Mouse (Mus musculus) heart, adult 2 months (tissue): ENCODE measurements around the gene Safb.

Experiments used
- CTCF ChIP-seq: fragments of 200-600 bp; IDR thresholded peaks from 2 replicates; pipeline ENCODE4 v1.8.1; 2022; ENCODE audit warnings: antibody characterized with exemption, mild to moderate bottlenecking, moderate library complexity
- EP300 ChIP-seq: fragments of 200-500 bp; IDR thresholded peaks from 2 replicates; pipeline ENCODE4 v1.6.1; 2011; ENCODE audit warnings: low read depth, low read length, control low read depth; ENCODE audit not compliant: insufficient read depth
- POLR2A ChIP-seq: fragments of 200-500 bp; IDR thresholded peaks from 2 replicates; pipeline ENCODE4 v1.6.1; 2011; ENCODE audit warnings: mild to moderate bottlenecking, low read depth, low read length, control low read depth; ENCODE audit not compliant: insufficient read depth

DNA sequence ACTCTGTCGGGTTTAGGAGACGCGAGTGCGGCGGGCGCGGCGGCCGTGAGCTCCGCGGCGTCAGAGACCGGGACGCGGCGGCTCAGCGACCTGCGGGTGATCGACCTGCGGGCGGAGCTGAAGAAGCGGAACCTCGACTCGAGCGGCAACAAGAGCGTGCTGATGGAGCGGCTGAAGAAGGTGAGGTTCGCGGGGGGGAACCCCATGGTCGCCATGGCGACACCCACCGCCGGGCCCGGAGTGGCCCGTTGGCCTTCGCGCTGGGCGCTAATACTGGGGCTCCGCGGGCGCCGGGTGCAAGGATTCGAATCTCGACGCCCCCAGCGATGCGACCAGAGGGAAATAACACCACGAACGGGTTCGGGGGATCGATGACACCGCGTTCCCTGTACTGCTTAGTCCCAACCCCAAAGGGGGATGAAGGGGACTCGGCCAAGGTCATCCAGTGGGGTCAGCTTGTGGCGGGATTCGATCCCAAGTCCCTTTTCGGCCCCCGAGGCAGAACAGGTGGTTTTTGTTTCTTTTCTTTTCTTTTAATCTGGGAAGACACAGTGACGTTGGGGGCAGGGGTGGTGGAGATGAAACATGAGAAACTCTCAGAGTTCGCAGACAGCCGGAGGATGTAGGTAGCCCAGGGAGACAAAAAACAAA, 671 bp downstream of the Safb start:
- TF ChIP-seq EP300 (no peak), POLR2A (no peak), CTCF (no peak)
